Mouse (Mus musculus): ENCODE data around the gene Atrn. TPM values are rescaled to one million over a fixed set of nuclear protein-coding genes. Genes with fewer than 3 reads are reported as not detected.
"Not testable (repeated sequence)": the region's sequence is repeated elsewhere in the genome, so short reads cannot be mapped to it uniquely, and the experiment has no call there.

The Atrn gene
- polyA plus RNA-seq, 1 experiment from 2014 or later: 12.9 TPM

GRCm38 (mm10) chr2:131030561-131030960 lies 124.3 kb downstream of the Atrn start:
- H3K9me3 ChIP-seq: no peaks in the 10 kb centered on the region

GRCm38 (mm10) chr2:131030998-131031397 lies 124.7 kb downstream of the Atrn start:
- 91% methylated on average over 1 of the region's 1 CpGs for WGBS
- no peaks in the 10 kb centered on the region for H3K4me1 ChIP-seq (replicated peaks)
- no peak for ATAC-seq
- no peaks in the 10 kb centered on the region for H3K27me3 ChIP-seq
- H3K4me3 ChIP-seq (replicated peaks): no peak overlapping the region
- no peak overlapping the region for H3K4me2 ChIP-seq (replicated peaks)
- H3K36me3 ChIP-seq: peaks cover 25% of the 10 kb centered on the region
- H3K27ac ChIP-seq: no peak overlapping the region
- H3K9me3 ChIP-seq: no peaks in the 10 kb centered on the region
- no peak overlapping the region for H3K9ac ChIP-seq (replicated peaks)

More at GRCm38 (mm10) chr2:131030561-131030960, 124.3 kb downstream of the Atrn start:
- 94% methylated on average over 2 of the region's 2 CpGs for WGBS
- no peak for ATAC-seq
- Histone ChIP-seq H3K4me2 (replicated peaks) (no peak overlapping the region), H3K4me1 (replicated peaks) (no peaks in the 10 kb centered on the region), H3K27ac (no peak overlapping the region), H3K27me3 (no peaks in the 10 kb centered on the region), H3K36me3 (peaks cover 29% of the 10 kb centered on the region), H3K9ac (replicated peaks) (no peak overlapping the region), H3K4me3 (replicated peaks) (no peak overlapping the region)

- H3K4me1 ChIP-seq (replicated peaks); H3K4me2 ChIP-seq (replicated peaks); H3K4me3 ChIP-seq (replicated peaks); H3K27ac ChIP-seq; ATAC-seq; H3K9ac ChIP-seq (replicated peaks); H3K9me3 ChIP-seq; H3K27me3 ChIP-seq: not testable (repeated sequence)
- WGBS: 70% methylated on average over 1 of the region's 1 CpGs
- peaks cover 21% of the 10 kb centered on the region for H3K36me3 ChIP-seq
These were observed 125.1 kb downstream of the Atrn start for GRCm38 (mm10) chr2:131031406-131031805.

- Histone ChIP-seq H3K27ac (no peak overlapping the region), H3K9ac (replicated peaks) (no peak overlapping the region), H3K9me3 (no peaks in the 10 kb centered on the region), H3K4me2 (replicated peaks) (no peak overlapping the region), H3K4me1 (replicated peaks) (0 out of 2 replicates have a peak, but pooled peaks cover 8% of the 10 kb centered on the region), H3K4me3 (replicated peaks) (no peak overlapping the region), H3K27me3 (peaks cover 28% of the 10 kb centered on the region), H3K36me3 (no peaks in the 10 kb centered on the region)
- WGBS: 100% methylated on average over 2 of the region's 2 CpGs
- no peak for ATAC-seq
These were observed 130.0 kb downstream of the Atrn start for GRCm38 (mm10) chr2:131036343-131036742.

- Histone ChIP-seq H3K4me2 (replicated peaks) (no peak overlapping the region), H3K36me3 (no peaks in the 10 kb centered on the region), H3K27ac (no peak overlapping the region), H3K9me3 (no peaks in the 10 kb centered on the region), H3K4me3 (replicated peaks) (no peak overlapping the region), H3K4me1 (replicated peaks) (peaks cover 12% of the 10 kb centered on the region; the same call in 1 of the 2 replicates), H3K27me3 (peaks cover 32% of the 10 kb centered on the region), H3K9ac (replicated peaks) (no peak overlapping the region)
- no peak for ATAC-seq
These were observed 130.5 kb downstream of the Atrn start for GRCm38 (mm10) chr2:131036757-131037156.

- no peak overlapping the region for H3K4me3 ChIP-seq (replicated peaks)
- H3K27me3 ChIP-seq: peaks cover 39% of the 10 kb centered on the region
- no peak overlapping the region for H3K9ac ChIP-seq (replicated peaks)
- no peak overlapping the region for H3K4me2 ChIP-seq (replicated peaks)
- H3K36me3 ChIP-seq: no peaks in the 10 kb centered on the region
- no peak for ATAC-seq
- no peak overlapping the region for H3K27ac ChIP-seq
- H3K9me3 ChIP-seq: no peaks in the 10 kb centered on the region
- WGBS: 75% methylated on average over 17 of the region's 17 CpGs
- peaks cover 14% of the 10 kb centered on the region; the same call in 1 of the 2 replicates for H3K4me1 ChIP-seq (replicated peaks)
These were observed 131.1 kb downstream of the Atrn start for GRCm38 (mm10) chr2:131037226-131037990.

- Histone ChIP-seq H3K4me1 (replicated peaks) (peaks cover 14% of the 10 kb centered on the region; the same call in 1 of the 2 replicates), H3K9me3 (no peaks in the 10 kb centered on the region), H3K36me3 (no peaks in the 10 kb centered on the region), H3K9ac (replicated peaks) (no peak overlapping the region), H3K27me3 (peaks cover 46% of the 10 kb centered on the region), H3K4me2 (replicated peaks) (no peak overlapping the region), H3K27ac (no peak overlapping the region), H3K4me3 (replicated peaks) (no peak overlapping the region)
- no peak for ATAC-seq
- WGBS: 95% methylated on average over 6 of the region's 6 CpGs
These were observed 131.9 kb downstream of the Atrn start for GRCm38 (mm10) chr2:131038197-131038596.

- Histone ChIP-seq H3K27ac (no peak overlapping the region), H3K36me3 (no peaks in the 10 kb centered on the region), H3K9ac (replicated peaks) (no peak overlapping the region), H3K27me3 (peaks cover 49% of the 10 kb centered on the region), H3K4me1 (replicated peaks) (peaks cover 14% of the 10 kb centered on the region; the same call in 1 of the 2 replicates), H3K9me3 (no peaks in the 10 kb centered on the region), H3K4me3 (replicated peaks) (no peak overlapping the region), H3K4me2 (replicated peaks) (no peak overlapping the region)
- ATAC-seq: no peak
- WGBS: 85% methylated on average over 5 of the region's 5 CpGs
These were observed 132.4 kb downstream of the Atrn start for GRCm38 (mm10) chr2:131038675-131039074.

GRCm38 (mm10) chr2:131040854-131041825 lies 134.8 kb downstream of the Atrn start:
- peak overlapping the region; percentile 64 for H3K4me2 ChIP-seq (replicated peaks)
- H3K27ac ChIP-seq: peak overlapping the region; percentile 47; the same call in 1 of the 2 replicates
- peak; percentile 87 for ATAC-seq
- 3% methylated on average over 100 of the region's 115 CpGs for WGBS
- H3K27me3 ChIP-seq: peaks cover 48% of the 10 kb centered on the region
- H3K9me3 ChIP-seq: no peaks in the 10 kb centered on the region
- no peaks in the 10 kb centered on the region for H3K36me3 ChIP-seq
- H3K4me3 ChIP-seq (replicated peaks): peak overlapping the region; percentile 54
- peaks cover 14% of the 10 kb centered on the region; the same call in 1 of the 2 replicates for H3K4me1 ChIP-seq (replicated peaks)
- peak overlapping the region; percentile 63 for H3K9ac ChIP-seq (replicated peaks)

GRCm38 (mm10) chr2:131042988-131043387 lies 136.7 kb downstream of the Atrn start, which contains the start of gene Gfra4:
Gfra4 (minus strand) TSS chr2:131043088.
- WGBS: 83% methylated on average over 2 of the region's 2 CpGs
- no peak for ATAC-seq
- peak within 1 kb of the TSS; percentile 54 for H3K4me3 ChIP-seq (replicated peaks)
- peak within 1 kb of the TSS; percentile 63; the same call in 1 of the 2 replicates for H3K9ac ChIP-seq (replicated peaks)
- H3K36me3 ChIP-seq: no peaks in the 10 kb centered on the region
- peaks cover 14% of the 10 kb centered on the region; the same call in 1 of the 2 replicates for H3K4me1 ChIP-seq (replicated peaks)
- H3K27me3 ChIP-seq: peaks cover 46% of the 10 kb centered on the region
- no peak within 1 kb of the TSS for H3K27ac ChIP-seq
- H3K9me3 ChIP-seq: no peaks in the 10 kb centered on the region
- H3K4me2 ChIP-seq (replicated peaks): peak within 1 kb of the TSS; percentile 64

- WGBS: 11% methylated on average over 7 of the region's 7 CpGs
- no peak overlapping the region for H3K4me2 ChIP-seq (replicated peaks)
- no peak overlapping the region for H3K4me3 ChIP-seq (replicated peaks)
- peaks cover 41% of the 10 kb centered on the region for H3K27me3 ChIP-seq
- H3K36me3 ChIP-seq: no peaks in the 10 kb centered on the region
- H3K9ac ChIP-seq (replicated peaks): no peak overlapping the region
- no peaks in the 10 kb centered on the region for H3K9me3 ChIP-seq
- ATAC-seq: no peak
- H3K4me1 ChIP-seq (replicated peaks): peaks cover 14% of the 10 kb centered on the region; the same call in 1 of the 2 replicates
- H3K27ac ChIP-seq: no peak overlapping the region
These were observed 138.1 kb downstream of the Atrn start for GRCm38 (mm10) chr2:131044354-131044852.
